Mouse (Mus musculus) testis, postnatal 10 days (tissue): ENCODE data around the gene Ube2n.
A peak's percentile ranks its signal among the peaks of the same experiment; 100 is the strongest.

ENCODE experiments used
- DNase-seq: peaks from one replicate; pipeline ENCODE4 v3.0.0; 2021; ENCODE audit warnings: low spot score

Ube2n gene

DNA sequence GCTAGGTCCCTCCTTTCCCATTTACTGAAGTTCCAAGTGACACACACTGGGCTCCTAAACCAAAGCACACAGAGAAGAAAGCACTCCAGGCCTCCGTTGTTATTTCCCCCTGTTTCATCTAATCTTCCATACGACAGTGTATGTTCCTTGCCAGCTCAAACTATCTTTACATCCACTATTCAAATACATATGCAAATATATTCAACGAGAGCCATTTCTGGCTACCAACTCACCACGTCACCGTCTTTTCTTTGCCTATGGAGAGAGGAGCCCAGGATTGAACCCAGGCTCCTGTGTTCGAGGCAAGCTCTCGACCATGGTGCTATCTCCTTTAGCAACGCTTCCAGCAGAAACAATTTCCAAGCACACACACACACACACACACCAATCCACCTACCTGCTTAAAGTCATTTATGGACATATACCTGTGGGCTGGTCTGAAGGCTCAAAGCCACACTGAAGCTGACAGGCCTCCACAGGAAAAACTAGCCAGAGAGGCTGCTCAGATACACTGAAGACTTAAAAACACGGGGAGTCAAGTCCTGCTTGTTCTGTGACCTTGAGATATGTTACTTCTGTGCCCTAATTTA, 45.5 kb downstream of the Ube2n start:
- no peak for DNase-seq

DNA sequence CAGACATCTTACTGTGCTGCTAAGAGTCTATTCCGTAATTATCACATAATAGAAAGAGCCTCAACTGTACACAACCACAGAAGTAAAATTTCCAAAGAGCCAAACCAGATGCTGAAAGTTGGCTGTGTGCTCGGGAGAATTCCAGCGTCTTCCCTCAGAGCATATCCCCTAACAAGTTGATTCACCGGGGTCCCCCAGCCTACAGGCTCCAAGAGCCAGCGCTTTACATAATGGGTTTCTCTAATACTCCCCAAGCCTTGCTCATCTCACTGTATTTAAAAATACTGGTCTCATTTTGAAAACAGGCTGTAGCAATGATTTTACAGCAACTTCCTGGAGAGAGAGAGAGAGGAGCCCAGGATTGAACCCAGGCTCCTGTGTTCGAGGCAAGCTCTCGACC, 46.7 kb downstream of the Ube2n start:
- DNase-seq = no peak

DNA sequence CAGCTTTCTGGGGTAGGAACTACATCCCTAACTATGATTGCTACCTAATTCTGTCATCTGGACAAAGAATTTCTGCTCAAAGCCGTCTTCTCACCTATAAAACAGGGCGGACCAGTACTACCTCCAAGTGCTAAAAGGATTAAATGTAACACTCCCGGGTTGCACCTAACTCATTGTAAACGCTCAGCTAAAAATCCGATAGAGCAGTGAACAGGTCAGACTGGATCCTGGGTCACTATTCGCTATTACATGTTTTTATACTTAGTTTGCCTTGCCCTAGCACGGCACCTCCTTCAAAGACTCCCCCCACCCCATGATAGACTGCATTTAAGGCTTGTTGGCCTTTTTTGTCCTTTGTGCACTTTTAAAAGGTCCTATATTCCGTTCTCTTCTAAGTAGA, 47.5 kb downstream of the Ube2n start:
- no peak for DNase-seq

DNA sequence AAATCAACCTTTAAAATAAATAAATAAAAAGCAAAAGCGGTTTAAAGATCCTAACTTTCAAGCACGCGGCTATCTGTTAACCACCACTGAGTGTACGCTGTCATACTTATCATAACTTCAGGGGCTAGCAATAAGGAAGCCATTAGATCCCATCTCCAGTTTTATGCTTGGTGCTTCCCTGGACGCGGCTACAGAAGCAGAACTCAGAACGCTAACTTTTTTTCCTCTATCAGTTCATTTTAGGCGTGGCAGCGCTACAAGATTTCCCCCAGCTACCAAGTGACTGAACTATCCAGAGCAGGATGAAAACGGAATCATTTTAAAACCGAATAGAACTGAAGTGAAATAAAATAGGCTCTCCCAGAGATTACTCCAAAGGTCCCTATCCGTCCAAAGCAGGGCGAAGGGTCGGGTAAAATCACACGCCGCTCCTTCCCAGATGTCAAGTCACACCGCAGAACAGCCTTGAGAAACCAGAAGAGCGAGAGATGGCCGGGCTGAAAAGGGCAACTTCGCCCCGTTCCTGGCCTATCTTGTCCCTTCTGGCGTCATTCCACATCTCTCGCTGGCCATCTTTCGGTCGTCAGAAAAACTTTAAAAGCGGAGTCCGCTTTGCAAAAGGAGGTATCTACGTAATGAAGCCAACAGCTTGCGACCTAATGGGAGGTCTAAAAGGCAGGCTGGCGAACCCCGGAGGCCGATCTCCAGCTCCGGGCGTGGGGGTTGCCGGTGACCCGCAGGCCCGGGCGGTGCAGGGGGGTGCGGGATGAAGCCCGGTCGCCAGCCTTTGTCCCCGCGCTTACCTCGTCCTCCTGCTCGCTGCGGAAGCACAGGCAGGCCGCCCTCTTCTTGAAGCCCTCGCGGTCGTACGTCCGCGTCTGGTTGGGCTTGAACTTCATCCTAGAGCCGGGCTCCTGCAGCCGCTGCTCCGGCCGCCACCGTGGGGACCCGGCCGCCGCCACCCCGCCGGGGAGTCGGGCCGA, 48.2 kb downstream of the Ube2n start:
- peak; percentile 73 for DNase-seq

DNA sequence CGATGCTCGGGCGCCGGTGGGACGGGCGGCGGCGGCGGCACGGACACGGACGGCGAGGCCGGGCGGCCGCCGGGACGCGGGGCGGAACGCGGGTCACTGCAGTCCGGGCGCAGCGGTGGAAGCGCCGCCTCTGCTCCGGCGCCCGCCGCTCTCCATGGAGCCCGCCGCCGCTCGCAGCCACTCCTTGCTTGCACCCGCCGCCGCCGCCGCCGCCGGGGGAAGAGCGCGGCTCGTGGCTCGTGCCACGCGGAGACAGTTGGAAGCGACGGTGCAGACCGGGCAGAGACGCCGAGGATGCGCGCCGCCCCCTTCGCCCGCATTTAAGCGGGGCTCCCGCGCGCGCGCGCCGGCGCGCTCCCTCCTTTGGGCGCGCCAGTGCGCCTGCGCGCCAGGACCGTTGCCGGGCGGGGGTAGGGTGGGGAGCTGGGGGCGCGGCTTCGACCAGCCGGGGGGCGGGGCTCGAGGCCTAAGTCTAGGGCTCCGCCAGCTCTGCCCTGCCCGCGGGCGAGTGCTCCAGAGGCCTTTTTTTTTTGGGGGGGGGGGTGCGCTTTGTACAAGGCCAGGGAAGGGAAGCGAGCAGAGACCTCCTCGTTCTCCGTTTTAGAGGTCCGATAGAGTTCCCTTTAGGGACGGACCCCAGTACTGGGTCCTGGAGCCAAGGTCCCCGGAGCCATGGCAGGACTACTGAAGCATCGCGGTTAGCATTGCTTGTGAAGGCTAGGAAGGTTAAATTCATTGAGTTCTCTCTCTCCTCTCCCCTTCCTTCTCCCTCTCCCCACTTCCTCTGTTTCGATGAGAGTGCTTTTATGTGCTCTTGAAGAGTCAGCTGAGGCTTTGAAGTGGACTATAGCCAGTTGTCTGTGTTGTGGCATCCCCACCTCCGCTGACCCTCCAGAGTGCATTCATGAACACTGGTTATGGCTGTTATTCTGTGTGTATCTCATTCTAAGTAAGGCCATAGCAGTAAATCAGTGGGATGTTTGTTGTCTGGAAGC, 49.2 kb downstream of the Ube2n start, which contains the start of gene Nudt4:
TSS of gene Nudt4 (minus strand) at position 296 of the 995 bp plus-strand sequence.
- DNase-seq = peak; percentile 97

DNA sequence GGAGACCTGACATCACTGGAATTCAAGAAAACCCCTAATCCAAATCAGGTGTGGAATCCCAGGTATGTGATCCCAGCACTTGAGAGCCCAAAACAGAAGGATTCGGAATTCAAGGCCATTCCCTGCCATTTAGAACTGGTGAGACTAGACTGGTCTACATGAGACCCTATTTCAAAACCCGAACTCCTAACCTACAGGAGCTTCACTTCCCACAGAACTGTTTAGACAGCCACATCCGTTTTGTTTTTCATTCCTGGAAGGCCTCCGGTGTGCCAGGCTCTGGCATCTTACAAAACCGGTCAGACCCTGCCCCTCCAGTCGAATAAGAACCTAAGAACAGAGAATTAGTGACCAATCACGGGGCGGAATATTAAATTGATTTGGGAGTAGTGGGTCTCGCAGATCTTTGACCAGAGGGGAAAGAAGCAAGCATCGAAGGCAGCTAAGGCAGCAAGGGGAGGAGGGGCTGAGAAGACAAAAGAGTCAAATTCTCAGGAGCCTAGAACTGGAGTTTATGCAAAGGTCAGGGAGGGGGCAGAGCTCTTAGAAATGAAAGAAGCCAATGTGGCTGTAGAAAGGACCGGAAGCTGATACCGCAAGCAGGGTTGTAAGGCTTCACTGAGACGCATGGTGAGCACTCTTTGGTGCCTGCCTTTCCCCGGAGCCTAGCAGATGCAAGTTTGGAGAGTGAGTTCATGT, 50.4 kb downstream of the Ube2n start:
- peak; percentile 27 for DNase-seq

DNA sequence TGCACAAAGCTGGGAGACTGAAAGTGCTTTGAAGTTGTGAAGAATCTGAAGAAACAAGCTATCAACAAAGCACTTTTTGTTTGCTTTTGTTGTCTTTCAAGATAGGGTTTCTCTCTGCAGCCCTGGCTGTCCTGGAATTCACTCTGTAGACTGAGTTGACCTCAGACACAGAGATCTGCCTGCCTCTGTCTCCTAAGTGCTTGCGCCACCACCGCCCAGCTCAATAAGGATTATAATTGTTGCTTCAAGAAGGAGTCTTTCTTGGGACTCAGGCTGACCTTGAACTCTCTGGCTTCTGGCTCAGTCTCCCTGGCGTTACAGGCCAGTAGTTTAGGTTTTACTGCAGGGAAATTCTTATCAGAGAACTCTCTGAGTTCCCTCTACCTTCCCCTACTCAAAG, 51.8 kb downstream of the Ube2n start:
- DNase-seq = peak; percentile 22

DNA sequence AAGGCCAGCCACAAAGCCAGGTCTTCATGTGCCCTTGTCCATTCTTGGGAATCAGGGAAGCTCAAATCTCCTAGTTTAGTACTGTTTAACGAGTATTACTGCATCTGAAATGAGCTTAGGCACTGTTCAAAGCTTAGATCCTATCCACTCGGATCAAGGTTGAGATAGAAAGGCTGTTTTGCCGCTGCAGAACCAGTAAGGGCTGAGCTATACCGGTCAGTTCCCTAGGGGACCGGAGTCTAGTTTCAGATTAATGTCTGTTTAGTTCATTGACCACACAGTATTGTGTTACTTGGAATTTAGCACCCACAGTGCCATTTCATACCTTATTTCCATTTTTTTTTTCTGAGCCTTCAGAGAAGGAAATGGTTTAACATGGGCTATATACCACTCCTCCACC, 52.6 kb downstream of the Ube2n start:
- DNase-seq = no peak

DNA sequence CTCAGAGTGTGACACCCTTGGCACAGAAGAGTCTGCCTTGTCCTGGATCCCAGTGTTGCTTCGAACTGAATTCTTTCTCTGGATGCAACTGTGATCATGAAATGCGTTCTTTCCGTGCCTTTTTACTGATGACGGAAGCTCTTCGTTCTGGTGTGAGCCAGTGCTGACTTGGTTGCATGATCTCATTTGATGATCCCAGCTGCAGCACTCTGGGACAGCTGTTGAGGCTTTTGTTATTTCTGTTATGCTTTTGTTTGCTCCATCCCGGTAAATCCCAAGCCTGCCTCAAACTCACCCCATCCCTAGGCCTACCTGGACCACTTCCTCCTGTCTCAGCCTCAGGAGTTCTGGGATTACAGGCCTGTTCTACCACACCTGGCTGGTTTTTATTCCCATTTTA, 53.1 kb downstream of the Ube2n start:
- DNase-seq = no peak

DNA sequence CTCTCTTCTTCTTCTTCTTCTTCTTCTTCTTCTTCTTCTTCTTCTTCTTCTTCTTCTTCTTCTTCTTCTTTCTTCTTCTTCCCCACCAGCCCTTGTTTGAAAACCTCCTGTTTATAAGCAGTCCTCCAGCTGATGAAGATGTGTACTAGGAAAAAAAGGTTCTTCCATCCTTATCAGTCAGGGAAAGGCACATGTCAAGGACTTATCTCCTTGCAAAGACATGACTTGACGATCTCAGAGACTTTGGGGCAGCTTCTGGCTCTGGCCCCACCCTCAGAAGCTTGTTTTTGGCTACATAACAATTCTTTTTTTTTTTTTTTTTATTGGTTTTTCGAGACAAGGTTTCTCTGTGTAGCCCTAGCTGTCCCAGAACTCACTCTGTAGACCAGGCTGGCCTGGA, 54.5 kb downstream of the Ube2n start:
- no peak for DNase-seq

DNA sequence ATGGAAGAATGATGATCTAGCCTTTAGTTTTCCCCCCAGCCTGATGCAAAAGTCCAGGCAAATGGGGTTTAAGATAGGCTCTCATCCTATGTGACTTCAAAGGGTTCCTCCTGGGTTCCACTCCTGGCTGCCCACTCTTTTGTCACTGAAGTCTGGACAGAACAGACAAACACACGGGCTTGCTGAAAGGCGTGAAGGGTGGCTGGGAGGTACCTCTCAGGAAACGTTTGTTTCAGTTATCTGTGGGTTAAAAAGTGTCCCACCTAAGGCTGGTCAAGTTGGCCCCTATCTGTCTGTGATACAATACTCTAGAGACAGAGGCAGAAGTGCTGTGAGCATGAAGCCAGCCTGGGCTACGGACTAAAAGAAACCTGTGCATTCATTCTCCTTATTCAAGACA, 60.0 kb downstream of the Ube2n start:
- DNase-seq = no peak

DNA sequence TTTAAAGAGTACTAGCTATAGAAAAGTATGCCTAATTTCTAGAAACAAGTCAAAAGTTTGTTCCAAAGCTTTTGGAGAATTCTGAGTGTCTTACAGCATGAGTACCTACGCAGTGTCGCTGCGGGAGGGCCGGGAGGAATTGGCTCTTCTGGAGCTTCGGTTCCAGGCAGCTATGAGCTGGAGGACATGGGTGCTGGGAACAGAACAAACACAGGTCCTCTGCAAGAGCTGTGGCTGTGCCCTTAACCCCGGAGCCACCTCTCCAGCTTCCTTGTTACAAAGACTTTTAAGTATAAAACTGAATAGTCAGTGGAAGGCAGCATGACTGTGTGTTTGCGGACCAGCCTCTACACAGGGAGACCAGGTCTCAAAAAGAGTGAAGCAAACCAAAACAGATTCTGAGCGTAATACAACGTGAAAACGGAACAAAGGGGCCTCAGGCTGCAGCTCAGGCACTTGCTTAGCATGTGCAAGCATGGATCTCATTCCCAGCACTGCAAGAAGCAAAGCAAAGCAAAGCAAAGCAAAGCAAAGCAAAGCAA, 61.0 kb downstream of the Ube2n start:
- no peak for DNase-seq

DNA sequence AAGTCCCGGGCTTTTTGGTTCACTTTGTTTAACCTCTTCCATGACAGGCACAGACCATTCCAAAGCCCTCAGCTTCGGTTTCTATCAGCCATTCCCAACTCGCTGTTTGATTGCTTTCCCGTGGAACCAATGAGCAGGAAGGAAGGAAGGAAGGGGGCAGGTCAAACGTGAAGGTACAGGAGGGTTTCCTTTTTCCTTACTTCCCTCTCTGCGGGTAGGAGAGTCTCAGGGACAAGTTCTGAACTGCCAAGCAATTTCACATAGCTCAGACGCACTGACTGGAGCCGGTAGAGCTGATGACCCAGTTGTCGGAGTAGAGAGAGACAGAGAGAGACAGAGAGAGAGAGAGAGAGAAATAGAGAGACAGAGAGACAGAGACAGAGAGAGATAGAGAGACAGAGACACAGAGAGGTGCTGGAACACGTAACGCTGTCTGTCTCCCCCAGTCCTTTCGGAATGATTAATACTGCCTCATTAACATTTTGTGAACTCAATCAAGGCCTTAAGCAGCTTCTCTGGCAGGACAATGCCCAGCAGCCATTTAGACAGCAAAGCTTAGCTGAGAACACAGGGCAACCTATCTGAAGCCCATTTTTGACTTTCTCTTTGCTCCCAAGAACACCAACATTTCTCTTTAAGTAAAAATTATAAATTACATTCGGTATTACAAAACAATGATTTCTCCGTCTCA, 62.1 kb downstream of the Ube2n start:
- DNase-seq = no peak

DNA sequence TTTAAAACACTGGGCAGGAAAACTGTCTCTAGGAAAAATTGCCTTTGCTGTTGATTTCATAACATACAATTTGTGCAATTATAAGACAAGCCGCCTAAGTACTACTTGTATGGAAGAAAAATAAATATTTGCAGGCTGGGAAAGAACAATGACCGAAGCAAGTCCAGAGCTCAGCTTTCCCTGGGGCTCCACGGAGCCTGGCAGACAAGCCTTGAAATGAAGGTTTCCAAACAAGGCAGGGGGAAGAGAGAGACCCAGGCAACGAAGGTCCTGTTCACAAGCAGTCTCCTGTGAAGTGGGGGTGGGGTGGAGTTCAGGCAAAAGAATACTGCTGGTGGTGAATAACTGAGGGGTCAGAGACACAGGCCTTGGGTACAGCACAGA, 62.6 kb downstream of the Ube2n start:
- DNase-seq = no peak

DNA sequence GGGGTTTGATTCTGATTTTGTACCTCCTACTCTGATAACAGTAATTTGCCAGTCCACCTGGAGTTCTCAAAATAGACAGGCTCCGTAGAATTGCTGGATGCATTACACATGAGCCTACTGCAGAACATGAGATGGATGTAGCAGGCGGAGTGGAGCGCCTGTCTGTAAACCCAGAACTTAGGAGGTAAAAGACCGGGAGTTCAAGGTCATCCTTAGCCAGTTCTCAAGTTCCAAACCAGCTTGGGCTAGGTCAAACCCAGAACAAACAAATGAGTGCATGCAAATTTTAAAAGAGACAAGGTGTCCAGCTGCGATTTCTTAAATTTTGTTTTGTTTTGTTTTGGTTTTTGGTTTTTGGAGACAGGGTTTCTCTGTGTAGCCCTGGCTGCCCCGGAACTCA, 70.6 kb downstream of the Ube2n start:
- no peak for DNase-seq

DNA sequence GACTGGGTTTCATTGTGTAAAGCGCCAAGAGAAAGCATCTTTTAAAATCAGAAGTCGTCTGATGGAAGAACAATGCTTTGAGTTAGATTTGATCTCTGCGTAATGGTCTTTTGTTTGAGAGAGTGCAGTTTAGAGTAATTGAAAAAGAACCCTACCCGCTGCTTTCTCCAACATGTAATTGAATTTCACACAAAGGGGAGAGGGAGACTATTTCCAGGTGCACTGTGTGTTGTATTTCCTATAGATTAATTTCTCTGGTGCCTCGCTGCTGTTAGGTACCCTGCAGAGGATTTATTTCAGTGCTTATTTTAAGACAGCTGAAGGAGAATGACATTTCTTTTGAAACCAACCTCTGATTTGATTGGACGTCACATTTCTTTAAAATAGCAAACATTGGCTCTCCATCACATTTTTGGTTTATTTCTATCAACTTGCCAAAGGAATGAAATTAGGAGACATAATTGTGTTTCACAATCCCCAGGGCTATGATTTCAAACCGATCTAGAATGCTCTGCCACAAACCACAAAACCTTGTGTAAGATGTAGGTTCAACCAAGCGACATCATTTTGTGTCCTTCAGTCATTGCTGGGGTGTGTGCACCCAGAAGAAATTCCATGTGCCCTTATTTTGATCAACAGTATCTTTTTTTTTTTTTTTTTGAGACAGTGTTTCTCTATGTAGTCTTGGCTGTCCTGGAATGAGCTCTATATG, 72.7 kb downstream of the Ube2n start:
- no peak for DNase-seq

DNA sequence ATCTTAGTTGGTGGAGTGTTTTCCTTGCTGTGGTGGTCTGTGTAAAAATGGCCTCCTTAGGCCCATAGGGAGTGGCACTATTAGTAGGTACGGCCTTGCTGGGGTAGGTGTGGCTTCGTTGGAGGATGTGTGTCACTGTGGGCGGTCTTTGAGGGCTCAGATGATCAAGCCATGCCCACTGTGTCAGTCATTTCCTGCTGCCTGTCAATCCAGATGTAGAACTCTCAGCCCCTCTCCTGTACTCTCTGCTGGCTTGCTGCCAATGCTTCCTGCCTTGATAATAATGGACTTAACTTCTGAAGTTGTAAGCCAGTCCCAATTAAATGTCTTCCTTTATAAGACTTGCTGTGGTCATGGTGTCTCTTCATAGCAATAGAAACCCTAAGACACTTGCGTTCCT, 74.3 kb downstream of the Ube2n start:
- DNase-seq = no peak

DNA sequence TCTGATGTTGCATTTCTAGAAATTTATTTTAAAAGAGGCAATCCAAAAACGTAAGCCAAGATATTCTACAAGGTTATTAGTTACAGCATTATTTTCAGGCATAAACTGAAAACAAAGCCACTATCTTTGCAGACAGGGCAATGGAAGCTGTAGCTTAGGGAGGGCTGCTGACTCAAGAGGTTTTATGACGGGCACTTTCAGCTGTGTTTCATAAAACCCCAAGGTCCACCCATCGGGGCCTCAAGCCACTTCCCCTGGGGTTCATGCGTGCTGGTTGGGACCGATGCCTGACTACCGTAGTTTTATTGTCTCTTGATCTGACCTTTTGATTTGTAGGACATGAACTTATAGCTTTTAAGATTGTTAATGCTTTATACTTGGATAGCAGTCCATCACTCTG, 75.3 kb downstream of the Ube2n start:
- no peak for DNase-seq

DNA sequence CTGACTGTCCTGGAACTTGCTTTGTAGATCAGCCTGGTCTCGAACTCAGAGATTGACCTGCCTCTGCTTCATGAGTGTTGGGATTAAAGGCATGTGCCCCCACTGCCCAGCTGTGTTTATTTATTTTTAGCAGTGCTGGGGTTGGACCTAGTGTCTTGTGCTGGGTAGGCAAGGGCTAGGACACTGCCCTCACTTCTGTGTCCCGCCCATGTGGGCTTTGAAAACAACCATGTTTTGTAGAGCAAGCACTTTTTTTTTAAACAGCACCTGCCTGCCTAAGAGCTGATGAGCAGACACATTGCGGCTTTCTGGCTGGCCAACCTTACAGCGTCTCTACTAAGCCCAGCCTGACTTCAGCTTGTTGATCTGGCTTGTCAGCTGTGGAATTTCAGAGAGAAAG, 76.3 kb downstream of the Ube2n start:
- no peak for DNase-seq

DNA sequence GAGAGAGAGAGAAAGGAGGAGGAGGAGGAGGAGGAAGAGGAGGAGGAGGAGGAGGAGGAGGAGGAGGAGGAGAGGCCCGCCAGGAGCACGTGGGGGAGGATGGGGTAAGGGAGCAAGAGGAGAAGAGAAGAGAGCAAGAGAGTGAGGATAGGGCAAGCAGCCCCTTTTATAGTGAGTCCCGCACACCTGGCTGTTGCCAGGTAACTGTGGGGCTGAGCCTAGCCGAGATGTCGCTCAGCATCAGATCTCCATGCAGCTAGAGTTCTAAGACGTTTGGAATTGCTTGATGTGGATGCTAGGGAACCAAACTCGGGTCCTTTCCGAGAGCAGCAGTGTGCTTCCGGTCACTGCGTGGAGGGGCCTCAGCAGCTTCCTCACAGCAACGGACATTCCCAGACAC, 79.5 kb downstream of the Ube2n start:
- DNase-seq = no peak
